Mouse (Mus musculus) MEL (cell line): ENCODE measurements at regions not wholly inside any gene's neighbourhood (a gene's known extent, or its start where the extent isn't known, plus 50 kb on each side); places are given as distances from the start of the nearest gene placed in this dataset.

Experiments
- DNase-seq: peaks from one replicate; pipeline ENCODE4 v3.0.0; 2011; ENCODE audit warnings: low read depth, low spot score
- H3K27ac ChIP-seq: 2 replicates; pipeline ENCODE4 v1.5.1; 2012; ENCODE audit warnings: low read depth, mild to moderate bottlenecking, control low read depth, low read length, moderate library complexity; ENCODE audit not compliant: control insufficient read depth
- H3K27me3 ChIP-seq, 2 experiments: fragments of 150-350 bp in 1 of 2; sonication (generic) in 1 of 2; 2 replicates each; pipeline ENCODE4 v1.6.1; 2012; ENCODE audit warnings: low read length in 2 of 2, mild to moderate bottlenecking in 2 of 2, improper control_type of control experiment in 1 of 2, moderate library complexity in 1 of 2; ENCODE audit not compliant: insufficient read depth in 2 of 2, control insufficient read depth in 1 of 2
- H3K36me3 ChIP-seq, 2 experiments: 2 replicates each; pipeline ENCODE4 v1.6.1; 2012 to 2014; ENCODE audit warnings: low read length in 2 of 2, improper control_type of control experiment in 1 of 2, inconsistent platforms in 1 of 2, mild to moderate bottlenecking in 1 of 2; ENCODE audit not compliant: insufficient read depth in 2 of 2, control insufficient read depth in 1 of 2
- H3K4me1 ChIP-seq, 2 experiments: fragments of 150-350 bp in 1 of 2; sonication (generic) in 1 of 2; 2 replicates each; pipeline ENCODE4 v1.6.1; 2012; ENCODE audit warnings: low read length in 2 of 2, improper control_type of control experiment in 1 of 2, mild to moderate bottlenecking in 1 of 2; ENCODE audit not compliant: insufficient read depth in 2 of 2, control insufficient read depth in 1 of 2
- H3K4me3 ChIP-seq, 2 experiments: fragments of 150-350 bp in 1 of 2; sonication (generic) in 1 of 2; 2 replicates each; pipeline ENCODE4 v1.5.1; 2012; ENCODE audit warnings: low read depth in 2 of 2, low read length in 2 of 2, mild to moderate bottlenecking in 2 of 2, moderate library complexity in 2 of 2, control low read depth in 1 of 2, improper control_type of control experiment in 1 of 2; ENCODE audit not compliant: control insufficient read depth in 1 of 2, insufficient read depth in 1 of 2
- H3K79me2 ChIP-seq: 2 replicates; pipeline ENCODE4 v1.6.1; 2012; ENCODE audit warnings: mild to moderate bottlenecking, low read length, moderate library complexity; ENCODE audit not compliant: control insufficient read depth, poor library complexity, insufficient read depth
- H3K9ac ChIP-seq: 2 replicates; pipeline ENCODE4 v1.6.1; 2012; ENCODE audit warnings: low read depth, mild to moderate bottlenecking, control low read depth, low read length, moderate library complexity; ENCODE audit not compliant: control insufficient read depth, poor library complexity, severe bottlenecking
- H3K9me3 ChIP-seq: fragments of 150-350 bp; sonication (generic); replicated peaks from 2 replicates; pipeline ENCODE4 v1.6.1; 2012; ENCODE audit warnings: mild to moderate bottlenecking, low read length, improper control_type of control experiment, moderate library complexity; ENCODE audit not compliant: insufficient read depth
- CTCF ChIP-seq, 3 experiments: IDR thresholded peaks in 2 of 3; conservative IDR thresholded peaks in 1 of 3; 2 replicates each; pipeline ENCODE4 v1.5.1; 2011 to 2012; ENCODE audit warnings: low read length in 3 of 3, low read depth in 2 of 3, mild to moderate bottlenecking in 2 of 3, improper control_type of control experiment in 1 of 3, inconsistent platforms in 1 of 3, mixed read lengths in 1 of 3, moderate library complexity in 1 of 3; ENCODE audit not compliant: control insufficient read depth in 1 of 3, insufficient read depth in 1 of 3, poor library complexity in 1 of 3, severe bottlenecking in 1 of 3
- ELF1 ChIP-seq: IDR thresholded peaks from 2 replicates; pipeline ENCODE4 v1.6.1; 2014; ENCODE audit warnings: low read depth, mild to moderate bottlenecking, inconsistent platforms, low read length, improper control_type of control experiment, moderate library complexity
- ETS1 ChIP-seq: IDR thresholded peaks from 2 replicates; pipeline ENCODE4 v1.6.1; 2012; ENCODE audit warnings: low read depth, mild to moderate bottlenecking, inconsistent platforms, low read length, improper control_type of control experiment, moderate library complexity
- GABPA ChIP-seq: IDR thresholded peaks from 2 replicates; pipeline ENCODE4 v1.6.1; 2012; ENCODE audit warnings: low read depth, mild to moderate bottlenecking, inconsistent platforms, low read length, improper control_type of control experiment, moderate library complexity
- GATA1 ChIP-seq: IDR thresholded peaks from 2 replicates; pipeline ENCODE4 v1.6.1; 2011; ENCODE audit warnings: low read depth, low read length, improper control_type of control experiment
- HCFC1 ChIP-seq: IDR thresholded peaks from 2 replicates; pipeline ENCODE4 v1.6.1; 2012; ENCODE audit warnings: low read depth, mild to moderate bottlenecking, inconsistent platforms, low read length, improper control_type of control experiment, moderate library complexity
- MAZ ChIP-seq: IDR thresholded peaks from 2 replicates; pipeline ENCODE4 v1.6.1; 2012; ENCODE audit warnings: low read depth, mild to moderate bottlenecking, inconsistent platforms, low read length, improper control_type of control experiment
- MEF2A ChIP-seq: IDR thresholded peaks from 2 replicates; pipeline ENCODE4 v1.6.1; 2014; ENCODE audit warnings: low read depth, mild to moderate bottlenecking, inconsistent platforms, low read length, improper control_type of control experiment; ENCODE audit not compliant: poor library complexity, insufficient replicate concordance, severe bottlenecking; ENCODE audit errors: extremely low read depth
- NRF1 ChIP-seq: IDR thresholded peaks from 2 replicates; pipeline ENCODE4 v1.6.1; 2014; ENCODE audit warnings: low read depth, mild to moderate bottlenecking, inconsistent platforms, low read length, improper control_type of control experiment, moderate library complexity; ENCODE audit not compliant: poor library complexity, insufficient read depth, severe bottlenecking
- POLR2A ChIP-seq, 2 experiments: IDR thresholded peaks; 2 replicates each; pipeline ENCODE4 v1.6.1; 2011 to 2012; ENCODE audit warnings: low read length in 2 of 2, mild to moderate bottlenecking in 2 of 2, control low read depth in 1 of 2, improper control_type of control experiment in 1 of 2, low read depth in 1 of 2, moderate library complexity in 1 of 2; ENCODE audit not compliant: control insufficient read depth in 1 of 2, insufficient read depth in 1 of 2, poor library complexity in 1 of 2
- RCOR1 ChIP-seq: IDR thresholded peaks from 2 replicates; pipeline ENCODE4 v1.6.1; 2012; ENCODE audit warnings: low read depth, mild to moderate bottlenecking, inconsistent platforms, low read length, improper control_type of control experiment
- SMC3 ChIP-seq: IDR thresholded peaks from 2 replicates; pipeline ENCODE4 v1.6.1; 2011; ENCODE audit warnings: low read depth, low read length, improper control_type of control experiment
- TAL1 ChIP-seq: IDR thresholded peaks from 2 replicates; pipeline ENCODE4 v1.6.1; 2012; ENCODE audit warnings: mild to moderate bottlenecking, inconsistent platforms, low read length, moderate library complexity, mixed read lengths
- TBP ChIP-seq: IDR thresholded peaks from 2 replicates; pipeline ENCODE4 v1.8.0; 2011; ENCODE audit warnings: low read depth, low read length, improper control_type of control experiment
- USF1 ChIP-seq: IDR thresholded peaks from 2 replicates; pipeline ENCODE4 v1.6.1; 2014; ENCODE audit warnings: low read depth, mild to moderate bottlenecking, inconsistent platforms, low read length, improper control_type of control experiment, moderate library complexity
- USF2 ChIP-seq, 2 experiments: IDR thresholded peaks; 2 replicates each; pipeline ENCODE4 v1.6.1; 2011 to 2012; ENCODE audit warnings: improper control_type of control experiment in 2 of 2, low read length in 2 of 2, borderline replicate concordance in 1 of 2, inconsistent platforms in 1 of 2, low read depth in 1 of 2, mild to moderate bottlenecking in 1 of 2; ENCODE audit not compliant: insufficient read depth in 1 of 2
- ZC3H11A ChIP-seq: IDR thresholded peaks from 2 replicates; pipeline ENCODE4 v1.6.1; 2012; ENCODE audit warnings: low read depth, mild to moderate bottlenecking, inconsistent platforms, low read length, improper control_type of control experiment
- ZMIZ1 ChIP-seq: IDR thresholded peaks from 2 replicates; pipeline ENCODE4 v1.6.1; 2012; ENCODE audit warnings: low read depth, mild to moderate bottlenecking, inconsistent platforms, low read length, improper control_type of control experiment, moderate library complexity
- ZNF384 ChIP-seq: IDR thresholded peaks from 2 replicates; pipeline ENCODE4 v1.6.1; 2012; ENCODE audit warnings: low read depth, mild to moderate bottlenecking, inconsistent platforms, low read length, improper control_type of control experiment

GRCm38 (mm10) chr1:51617502-51618251, 139.5 kb upstream of the Nabp1 start:
- no peaks in the 10 kb centered on the region for H3K9me3 ChIP-seq
- no peaks in the 10 kb centered on the region for H3K36me3 ChIP-seq
- H3K9ac ChIP-seq = no peak overlapping the region
- no peak for DNase-seq
- no peak for TF ChIP-seq ETS1
- no peak for TF ChIP-seq ZNF384
- TF ChIP-seq TAL1 = no peak
- no peak for TF ChIP-seq GABPA
- no peak for TF ChIP-seq TBP
- TF ChIP-seq NRF1 = no peak
- TF ChIP-seq HCFC1 = no peak
- no peak for TF ChIP-seq GATA1
- TF ChIP-seq, all 39 proteins: peak for 0
- Histone ChIP-seq H3K27me3 (no peaks in the 10 kb centered on the region), H3K27ac (no peak overlapping the region), H3K79me2 (no peaks in the 10 kb centered on the region), H3K4me3 (no peak overlapping the region), H3K4me1 (no peaks in the 10 kb centered on the region)

GRCm38 (mm10) chr1:51616091-51616490, 137.9 kb upstream of the Nabp1 start:
- DNase-seq = no peak
- H3K79me2 ChIP-seq = no peaks in the 10 kb centered on the region
- TF ChIP-seq ELF1 = no peak
- no peak for TF ChIP-seq ZC3H11A
- no peak for TF ChIP-seq ZNF384
- no peak for TF ChIP-seq USF1
- no peak for TF ChIP-seq GABPA
- TF ChIP-seq SMC3 = no peak
- TF ChIP-seq MEF2A = no peak
- no peak for TF ChIP-seq POLR2A (IDR thresholded peaks at IDR 0.05; ENCODE audit: control insufficient read depth in 1 of 2, insufficient read depth in 1 of 2, low read depth in 1 of 2, low read length in 2 of 2, poor library complexity in 1 of 2)
- no peak for TF ChIP-seq ZMIZ1
- no peak for TF ChIP-seq MAZ
- no peak for TF ChIP-seq NRF1
- no peak for TF ChIP-seq RCOR1
- no peak for TF ChIP-seq TAL1
- TF ChIP-seq TBP = no peak
- no peak for TF ChIP-seq CTCF (IDR thresholded peaks at IDR 0.05 in 2 of 3, conservative IDR thresholded peaks at IDR 0.05 in 1 of 3; ENCODE audit: control insufficient read depth in 1 of 3, insufficient read depth in 1 of 3, low read depth in 2 of 3, low read length in 3 of 3, poor library complexity in 1 of 3, severe bottlenecking in 1 of 3)
- TF ChIP-seq USF2 (IDR thresholded peaks at IDR 0.05; ENCODE audit: borderline replicate concordance in 1 of 2, insufficient read depth in 1 of 2, low read depth in 1 of 2, low read length in 2 of 2) = no peak
- no peaks in the 10 kb centered on the region for H3K27me3 ChIP-seq
- H3K36me3 ChIP-seq = no peaks in the 10 kb centered on the region
- no peak overlapping the region for H3K27ac ChIP-seq
- no peaks in the 10 kb centered on the region for H3K4me1 ChIP-seq
- no peak overlapping the region for H3K9ac ChIP-seq
- no peak overlapping the region for H3K4me3 ChIP-seq
- no peaks in the 10 kb centered on the region for H3K9me3 ChIP-seq
